Mouse (Mus musculus) G1E (cell line): Measurements from ENCODE around the gene Dennd2d. TPM values are rescaled to one million over a fixed set of nuclear protein-coding genes. Genes with fewer than 3 reads are reported as not detected.
A peak's percentile ranks its signal among the peaks of the same experiment; 100 is the strongest.

Experiments used
- ATAC-seq: 2 replicates; pipeline ENCODE4 v1.8.0; 2016; ENCODE audit warnings: mild to moderate bottlenecking; ENCODE audit not compliant: insufficient number of reproducible peaks, poor library complexity, low FRiP score, severe bottlenecking; ENCODE audit errors: extremely low read depth
- DNase-seq: peaks from one replicate; pipeline ENCODE4 v3.0.0; 2012; ENCODE audit warnings: low spot score
- H3K27me3 ChIP-seq: 2 replicates; pipeline ENCODE4 v1.6.1; 2012; ENCODE audit warnings: mild to moderate bottlenecking, low read length, inconsistent platforms; ENCODE audit not compliant: insufficient read depth
- H3K36me3 ChIP-seq: replicated peaks from 2 replicates; pipeline ENCODE3; 2012; ENCODE audit warnings: mild to moderate bottlenecking, inconsistent platforms
- H3K4me1 ChIP-seq: 2 replicates; pipeline ENCODE4 v1.6.1; 2012; ENCODE audit warnings: low read depth, low read length, inconsistent platforms, mixed read lengths; ENCODE audit not compliant: insufficient read depth
- H3K4me3 ChIP-seq: 2 replicates; pipeline ENCODE4 v1.5.1; 2012; ENCODE audit warnings: low read depth, mild to moderate bottlenecking, inconsistent platforms, low read length, moderate library complexity, mixed read lengths
- H3K9me3 ChIP-seq: replicated peaks from 2 replicates; pipeline ENCODE4 v1.6.1; 2012; ENCODE audit warnings: inconsistent platforms
- CTCF ChIP-seq: IDR thresholded peaks from 2 replicates; pipeline ENCODE4 v1.5.1; 2012; ENCODE audit warnings: low read depth, low read length, inconsistent platforms, mixed read lengths
- GATA1 ChIP-seq: IDR thresholded peaks from 2 replicates; pipeline ENCODE4 v1.6.1; 2012; ENCODE audit warnings: borderline replicate concordance, low read length, inconsistent platforms, mixed read lengths
- GATA2 ChIP-seq: IDR thresholded peaks from 2 replicates; pipeline ENCODE4 v1.6.1; 2012; ENCODE audit warnings: low read depth, low read length, inconsistent platforms, borderline replicate concordance
- POLR2AphosphoS5 ChIP-seq: IDR thresholded peaks from 2 replicates; pipeline ENCODE4 v1.6.1; 2012; ENCODE audit warnings: low read depth, low read length, inconsistent platforms; ENCODE audit not compliant: insufficient replicate concordance
- TAL1 ChIP-seq: conservative IDR thresholded peaks from 2 replicates; pipeline ENCODE4 v1.6.1; 2012; ENCODE audit warnings: low read depth, low read length, inconsistent platforms, mixed read lengths
- polyA plus RNA-seq: library from polyadenylated mRNA; stranded (reverse); fragments of >175 nt; gene quantifications from 2 replicates; pipeline ENCODE4 v1.2.3, GENCODE M21; 2012
- total RNA-seq, 2 experiments: library from RNA; stranded (forward) in 1 of 2; stranded (reverse) in 1 of 2; fragments of 200-1000 nt in 1 of 2; fragments of >200 nt in 1 of 2; fragmentation: Nextera tagmentation in 1 of 2; gene quantifications; 2 replicates each; pipeline ENCODE4 v1.2.3; 2014 to 2017

Gene Dennd2d
- total and polyA plus RNA-seq, 3 experiments, result 0.15 to 0.53 (median 0.49) TPM

DNA sequence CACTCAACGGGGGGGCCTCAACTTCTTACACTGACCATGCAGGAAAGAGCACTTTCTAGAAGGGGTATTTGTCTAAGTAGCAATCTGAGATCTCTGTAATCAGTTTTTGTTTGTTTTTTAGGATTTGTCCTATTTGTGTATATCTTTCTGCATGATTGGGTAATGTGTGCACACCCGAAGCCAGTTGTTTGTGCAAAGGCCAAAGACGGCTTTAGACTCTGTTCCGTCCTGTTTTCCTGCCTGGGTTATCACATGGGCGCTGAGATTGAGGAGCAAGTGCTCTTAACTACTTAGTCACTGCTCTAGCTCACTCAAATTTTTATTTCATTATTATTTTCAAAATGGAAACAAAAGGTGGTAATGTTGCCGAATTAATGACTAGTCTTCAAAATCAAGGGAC lies 32.8 kb downstream of the Dennd2d start:
- no peak for TF ChIP-seq POLR2AphosphoS5
- no peak for TF ChIP-seq GATA1
- no peak for TF ChIP-seq GATA2
- TF ChIP-seq TAL1, result no peak
- TF ChIP-seq CTCF, result no peak
- H3K9me3 ChIP-seq, result no peaks in the 10 kb centered on the region
- ATAC-seq (no peak), DNase-seq (no peak)
- H3K36me3 ChIP-seq, result peaks cover 9% of the 10 kb centered on the region
- no peaks in the 10 kb centered on the region for H3K27me3 ChIP-seq
- H3K4me3 ChIP-seq, result no peak overlapping the region
- no peaks in the 10 kb centered on the region for H3K4me1 ChIP-seq

DNA sequence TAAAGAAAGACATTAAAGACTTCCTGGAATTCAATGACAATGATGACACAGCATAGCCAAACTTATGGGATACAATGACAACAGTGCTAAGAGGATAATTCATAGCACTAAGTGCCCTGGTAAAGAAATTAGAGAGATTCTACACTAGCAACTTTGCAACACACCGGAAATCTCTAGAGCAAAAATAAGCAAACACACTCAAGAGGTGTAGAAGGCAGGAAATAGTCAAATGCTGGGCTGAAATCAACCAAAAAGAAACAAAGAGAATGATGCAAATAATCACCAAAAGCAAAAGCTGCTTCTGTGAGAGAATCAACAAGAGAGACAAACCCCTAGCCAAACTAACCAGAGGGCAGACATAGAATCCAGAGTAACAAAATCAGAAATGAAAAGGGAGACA lies 40.5 kb downstream of the Dennd2d start:
- Histone ChIP-seq H3K36me3 (peaks cover 6% of the 10 kb centered on the region), H3K27me3 (no peaks in the 10 kb centered on the region), H3K4me1 (no peaks in the 10 kb centered on the region), H3K4me3 (no peak overlapping the region), H3K9me3 (no peaks in the 10 kb centered on the region)
- TF ChIP-seq CTCF, result no peak
- TF ChIP-seq TAL1, result no peak
- no peak for TF ChIP-seq POLR2AphosphoS5
- no peak for TF ChIP-seq GATA2
- TF ChIP-seq GATA1, result no peak
- DNase-seq (no peak), ATAC-seq (no peak)

DNA sequence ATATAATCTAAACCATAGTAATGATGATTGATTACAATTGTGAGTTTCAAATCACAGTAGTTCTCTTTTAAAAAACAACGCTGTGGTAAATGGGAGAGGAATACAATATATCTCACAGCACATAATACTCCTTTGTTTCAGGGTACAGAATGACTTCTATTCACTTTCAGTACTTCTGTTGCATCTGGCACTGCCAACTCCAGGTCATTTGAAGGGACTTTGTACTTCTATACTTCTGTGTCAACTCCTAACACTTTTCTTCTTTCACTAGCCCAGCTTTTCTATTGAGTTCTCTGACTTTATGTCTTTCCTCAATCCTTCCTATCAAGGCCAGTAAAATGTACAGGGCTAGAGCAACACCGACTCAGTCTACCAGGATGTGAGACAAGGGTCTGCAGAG lies 44.2 kb downstream of the Dennd2d start:
- TF ChIP-seq POLR2AphosphoS5 (no peak), CTCF (no peak), GATA1 (no peak), GATA2 (no peak)
- peaks cover 7% of the 10 kb centered on the region for H3K36me3 ChIP-seq
- no peak for ATAC-seq
- H3K4me1 ChIP-seq, result no peaks in the 10 kb centered on the region
- no peaks in the 10 kb centered on the region for H3K9me3 ChIP-seq
- H3K4me3 ChIP-seq, result no peak overlapping the region
- H3K27me3 ChIP-seq, result no peaks in the 10 kb centered on the region
- DNase-seq, result no peak

DNA sequence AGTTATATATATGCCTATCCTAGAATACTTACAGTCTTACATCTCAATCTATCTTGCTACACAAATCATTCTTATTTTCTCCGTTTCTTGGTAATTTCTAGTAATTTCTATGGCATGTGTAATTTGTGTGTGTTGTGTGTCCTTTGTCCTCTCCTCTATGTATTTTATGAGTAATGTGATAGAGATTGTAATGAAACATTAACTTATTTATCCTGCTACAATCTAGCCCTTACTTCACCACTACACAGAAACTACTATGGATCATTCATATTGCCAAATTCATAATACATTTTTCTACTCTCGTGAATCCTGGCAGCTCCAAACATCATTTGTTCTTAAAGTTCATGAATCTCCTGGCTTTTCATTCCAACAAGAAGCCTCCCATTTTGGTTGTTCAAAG lies 45.8 kb downstream of the Dennd2d start:
- peaks cover 11% of the 10 kb centered on the region for H3K36me3 ChIP-seq
- no peak for TF ChIP-seq GATA1
- no peak for TF ChIP-seq POLR2AphosphoS5
- no peak for TF ChIP-seq CTCF
- TF ChIP-seq TAL1, result no peak
- TF ChIP-seq GATA2, result no peak

DNA sequence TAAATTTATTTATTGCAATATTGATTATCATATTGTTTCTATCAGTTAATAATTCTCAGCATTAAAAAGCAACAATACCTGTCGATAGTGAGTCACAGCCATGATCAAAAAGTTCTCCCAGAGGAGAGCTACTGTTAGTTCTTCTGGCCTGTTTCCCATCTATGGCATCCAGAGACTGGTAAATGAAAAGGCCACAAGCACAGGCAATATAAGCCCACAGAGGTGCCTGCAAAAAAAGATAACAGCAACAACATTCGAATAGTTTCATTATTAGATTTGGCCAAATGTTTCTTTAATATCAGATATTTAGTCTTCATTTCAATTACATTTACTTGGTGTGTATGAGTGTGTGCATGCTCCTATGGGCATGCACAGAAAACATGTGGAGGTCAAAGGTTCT lies 51.1 kb downstream of the Dennd2d start:
- H3K9me3 ChIP-seq, result no peaks in the 10 kb centered on the region
- H3K4me3 ChIP-seq, result no peak overlapping the region
- ATAC-seq (no peak), DNase-seq (no peak)
- H3K4me1 ChIP-seq, result peaks cover 3% of the 10 kb centered on the region; the same call in 1 of the 2 replicates
- TF ChIP-seq TAL1 (no peak), CTCF (no peak), GATA1 (no peak), GATA2 (no peak), POLR2AphosphoS5 (no peak)
- H3K36me3 ChIP-seq, result peaks cover 23% of the 10 kb centered on the region
- no peaks in the 10 kb centered on the region for H3K27me3 ChIP-seq

More for the DNA sequence above, 45.8 kb downstream of the Dennd2d start:
- Histone ChIP-seq H3K9me3 (no peaks in the 10 kb centered on the region), H3K4me1 (no peaks in the 10 kb centered on the region), H3K27me3 (no peaks in the 10 kb centered on the region), H3K4me3 (no peak overlapping the region)
- ATAC-seq (no peak), DNase-seq (no peak)

DNA sequence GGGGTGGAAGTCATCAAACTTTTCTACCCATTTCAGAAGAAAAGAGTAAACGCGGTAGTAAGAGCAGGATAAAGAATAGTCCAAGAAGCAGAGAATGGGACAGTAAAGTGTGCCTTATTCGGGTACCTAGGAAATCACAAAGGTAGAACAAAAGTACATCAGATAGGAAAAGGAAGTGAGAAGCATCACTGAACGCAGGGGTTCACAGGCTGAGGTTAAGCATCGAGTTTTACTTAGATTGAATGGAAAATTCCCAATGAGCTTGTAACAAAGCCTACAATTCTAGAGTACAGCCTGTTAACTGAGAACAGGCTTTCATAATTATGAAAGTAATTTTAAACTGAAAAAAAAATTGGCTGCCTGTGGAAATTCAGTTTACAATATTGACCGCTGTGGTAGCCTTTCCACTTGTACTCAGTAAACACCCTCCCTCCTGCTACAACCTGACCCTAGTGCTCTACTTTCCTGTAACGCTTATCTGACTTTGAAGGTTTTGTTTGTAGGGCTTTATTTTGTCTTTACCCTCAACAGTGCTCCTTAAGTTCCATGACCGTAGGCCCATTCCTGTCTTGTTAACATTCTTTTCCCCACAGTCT lies 62.6 kb downstream of the Dennd2d start:
- DNase-seq (no peak), ATAC-seq (no peak)
- H3K27me3 ChIP-seq, result no peaks in the 10 kb centered on the region
- H3K9me3 ChIP-seq, result no peaks in the 10 kb centered on the region
- H3K4me1 ChIP-seq, result peaks cover 25% of the 10 kb centered on the region
- no peak overlapping the region for H3K4me3 ChIP-seq
- TF ChIP-seq GATA2, result no peak
- TF ChIP-seq CTCF, result no peak
- no peak for TF ChIP-seq POLR2AphosphoS5
- no peak for TF ChIP-seq GATA1
- peaks cover 3% of the 10 kb centered on the region for H3K36me3 ChIP-seq

DNA sequence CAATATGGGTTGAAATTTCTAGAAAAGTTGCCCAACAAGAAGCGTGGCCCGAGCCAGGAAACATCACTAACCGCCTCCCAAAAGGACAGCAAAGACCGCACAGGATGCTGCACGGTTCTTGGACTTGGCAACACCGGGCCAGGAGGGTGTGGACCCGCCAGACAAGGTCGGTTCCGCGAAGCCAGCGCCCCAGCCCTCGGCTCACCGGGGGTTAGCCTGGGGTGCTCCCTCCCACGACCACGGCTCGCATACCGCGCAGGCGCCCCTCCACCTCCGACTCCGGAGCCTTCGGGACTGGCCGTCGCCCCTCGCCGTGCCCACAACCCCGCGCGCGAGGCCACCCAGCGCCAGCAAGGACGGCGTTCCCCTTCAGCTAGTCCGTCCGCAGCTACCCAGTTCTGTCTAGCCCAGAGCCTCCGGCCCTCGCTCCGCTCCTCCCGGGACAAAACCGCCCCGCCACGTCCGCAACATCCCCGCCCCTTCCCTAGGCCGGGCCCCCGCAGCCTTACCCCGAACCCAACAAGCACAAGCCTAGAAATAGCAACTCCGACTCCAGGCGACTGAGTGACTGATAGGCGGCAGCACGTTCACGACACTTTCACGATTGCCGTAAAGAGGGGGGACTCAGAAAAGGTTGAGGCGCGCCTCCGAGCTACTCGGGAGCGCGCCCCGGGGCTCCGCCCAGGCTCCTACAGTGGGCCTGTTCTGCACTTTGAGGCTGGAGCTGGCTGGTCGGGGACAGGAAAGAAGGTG lies 65.1 kb downstream of the Dennd2d start, which contains the start of the genes Dram2 and Cept1:
Dram2 (plus strand) TSS at position 628 of the 753 bp plus-strand sequence.
Cept1 (minus strand) TSS at position 632 of the 753 bp plus-strand sequence.
- H3K9me3 ChIP-seq, result no peaks in the 10 kb centered on the region
- TF ChIP-seq GATA1, result no peak
- no peak for TF ChIP-seq POLR2AphosphoS5
- TF ChIP-seq GATA2, result no peak
- TF ChIP-seq TAL1, result no peak
- TF ChIP-seq CTCF, result no peak
- peak; percentile 74 for DNase-seq
- H3K4me1 ChIP-seq, result peaks cover 25% of the 10 kb centered on the region
- ATAC-seq, result peak; percentile 80
- H3K4me3 ChIP-seq, result peak within 1 kb of the TSS; percentile 96
- H3K36me3 ChIP-seq, result peaks cover 6% of the 10 kb centered on the region
- no peaks in the 10 kb centered on the region for H3K27me3 ChIP-seq
